Mouse (Mus musculus) lung, postnatal 0 days (tissue): ENCODE measurements around the gene Terf2ip. TPM values are rescaled to one million over a fixed set of nuclear protein-coding genes. Genes with fewer than 3 reads are reported as not detected.
A peak's percentile ranks its signal among the peaks of the same experiment; 100 is the strongest.

Experiments
- ATAC-seq: fragments of 200-750 bp; cut with Nextera tagmentation; 2 replicates; pipeline ENCODE4 v1.8.0; 2017; ENCODE audit warnings: moderate library complexity
- DNase-seq: peaks from one replicate; pipeline ENCODE4 v3.0.0-alpha.2; 2016; ENCODE audit warnings: low spot score
- H3K27ac ChIP-seq: fragments of 300-500 bp; sonication (generic); 2 replicates; pipeline ENCODE4 v1.5.1; 2014; ENCODE audit warnings: antibody characterized with exemption, mild to moderate bottlenecking, low read length, mixed read lengths
- H3K27me3 ChIP-seq: fragments of 300-500 bp; sonication (generic); replicated peaks from 2 replicates; pipeline ENCODE4 v1.6.1; 2014; ENCODE audit warnings: low read length, mixed read lengths; ENCODE audit not compliant: insufficient read depth
- H3K36me3 ChIP-seq: fragments of 300-500 bp; sonication (generic); 2 replicates; pipeline ENCODE4 v1.6.1; 2014; ENCODE audit warnings: low read length, mixed read lengths; ENCODE audit not compliant: insufficient read depth
- H3K4me1 ChIP-seq: fragments of 300-500 bp; sonication (generic); 2 replicates; pipeline ENCODE4 v1.6.1; 2014; ENCODE audit warnings: antibody characterized with exemption, low read depth, low read length, mixed read lengths; ENCODE audit not compliant: insufficient read depth
- H3K4me2 ChIP-seq: fragments of 300-500 bp; sonication (generic); replicated peaks from 2 replicates; pipeline ENCODE4 v1.6.1; 2014; ENCODE audit warnings: low read depth, mild to moderate bottlenecking, low read length, moderate library complexity, mixed read lengths
- H3K4me3 ChIP-seq: fragments of 300-500 bp; sonication (generic); 2 replicates; pipeline ENCODE4 v1.5.1; 2014; ENCODE audit warnings: low read depth, low read length
- H3K9ac ChIP-seq: fragments of 300-500 bp; sonication (generic); replicated peaks from 2 replicates; pipeline ENCODE4 v1.6.1; 2014; ENCODE audit warnings: low read depth, mild to moderate bottlenecking
- H3K9me3 ChIP-seq: fragments of 300-500 bp; sonication (generic); 2 replicates; pipeline ENCODE4 v1.6.1; 2016; ENCODE audit warnings: low read length, mixed read lengths
- CTCF ChIP-seq: IDR thresholded peaks from 2 replicates; pipeline ENCODE4 v1.5.1; 2016; ENCODE audit warnings: antibody characterized with exemption, mild to moderate bottlenecking
- EP300 ChIP-seq: IDR thresholded peaks from 2 replicates; pipeline ENCODE4 v1.6.1; 2016; ENCODE audit warnings: antibody characterized with exemption, mild to moderate bottlenecking, control low read depth
- WGBS: fragments of 180-500 bp; shearing (Covaris S2); extraction: QIAGEN DNeasy Blood & Tissue Kit; methylation state at CpG from one replicate; pipeline ENCODE4 v1.1.7; 2014; 5-methylcytosine and 5-hydroxymethylcytosine counted together
- polyA plus RNA-seq: library from polyadenylated mRNA; unstranded; fragments of >200 nt; fragmentation: Nextera tagmentation; extraction: Ambion mirVana; gene quantifications from 2 replicates; pipeline ENCODE4 v1.2.1, GENCODE M21; 2015

Gene Terf2ip
- polyA plus RNA-seq = 13.3 and 17.5 TPM in 2 replicates

GRCm38 (mm10) chr8:112010997-112011815 is at the start of gene Terf2ip, which contains the start of gene Kars:
TSS of gene Terf2ip (plus strand) at chr8:112011398.
TSS of gene Kars (minus strand) at chr8:112011323.
- H3K27ac ChIP-seq = peak within 1 kb of the TSS; percentile 81
- under 1% methylated on average over 60 of the region's 61 CpGs for WGBS
- H3K4me2 ChIP-seq = peak within 1 kb of the TSS; percentile 98
- peak; percentile 95 for ATAC-seq
- H3K4me3 ChIP-seq = peak within 1 kb of the TSS; percentile 68
- H3K36me3 ChIP-seq = no peaks in the 10 kb centered on the region
- H3K27me3 ChIP-seq = no peaks in the 10 kb centered on the region
- peaks cover 6% of the 10 kb centered on the region; the same call in 1 of the 2 replicates for H3K4me1 ChIP-seq
- TF ChIP-seq CTCF (peak; percentile 8), EP300 (no peak; the same call in 1 of the 2 replicates)
- peak within 1 kb of the TSS; percentile 73 for H3K9ac ChIP-seq
- no peaks in the 10 kb centered on the region for H3K9me3 ChIP-seq
- DNase-seq = peak; percentile 98

GRCm38 (mm10) chr8:111962589-111962988 is 48.6 kb upstream of the Terf2ip start:
- no peaks in the 10 kb centered on the region for H3K9me3 ChIP-seq
- no peak for ATAC-seq
- no peak overlapping the region for H3K9ac ChIP-seq
- no peak overlapping the region for H3K27ac ChIP-seq
- 76% methylated on average over 1 of the region's 1 CpGs for WGBS
- no peaks in the 10 kb centered on the region for H3K36me3 ChIP-seq
- no peak overlapping the region for H3K4me3 ChIP-seq
- no peaks in the 10 kb centered on the region for H3K27me3 ChIP-seq
- H3K4me2 ChIP-seq = no peak overlapping the region
- no peak for DNase-seq
- H3K4me1 ChIP-seq = no peaks in the 10 kb centered on the region
- no peak for TF ChIP-seq EP300
- no peak for TF ChIP-seq CTCF

GRCm38 (mm10) chr8:111963091-111963490 is 48.1 kb upstream of the Terf2ip start:
- TF ChIP-seq CTCF = no peak
- TF ChIP-seq EP300 = no peak
- 60% methylated on average over 10 of the region's 10 CpGs for WGBS
- H3K36me3 ChIP-seq = no peaks in the 10 kb centered on the region
- no peak overlapping the region for H3K27ac ChIP-seq
- DNase-seq (no peak), ATAC-seq (no peak)
- no peak overlapping the region for H3K9ac ChIP-seq
- H3K4me2 ChIP-seq = no peak overlapping the region
- H3K27me3 ChIP-seq = no peaks in the 10 kb centered on the region
- H3K9me3 ChIP-seq = no peaks in the 10 kb centered on the region
- no peaks in the 10 kb centered on the region for H3K4me1 ChIP-seq
- no peak overlapping the region for H3K4me3 ChIP-seq

- ATAC-seq (no peak), DNase-seq (no peak)
- H3K27me3 ChIP-seq = no peaks in the 10 kb centered on the region
- H3K9me3 ChIP-seq = no peaks in the 10 kb centered on the region
- H3K36me3 ChIP-seq = no peaks in the 10 kb centered on the region
- no peaks in the 10 kb centered on the region for H3K4me1 ChIP-seq
- H3K4me3 ChIP-seq = no peak overlapping the region
- no peak overlapping the region for H3K27ac ChIP-seq
- no peak for TF ChIP-seq EP300
- TF ChIP-seq CTCF = no peak
- no peak overlapping the region for H3K4me2 ChIP-seq
- 91% methylated on average over 4 of the region's 4 CpGs for WGBS
- no peak overlapping the region for H3K9ac ChIP-seq
Observed at GRCm38 (mm10) chr8:111963546-111963945, 47.7 kb upstream of the Terf2ip start.

- no peak for TF ChIP-seq CTCF
- no peak for TF ChIP-seq EP300
- DNase-seq = no peak
- no peaks in the 10 kb centered on the region for H3K27me3 ChIP-seq
- WGBS = 53% methylated on average over 5 of the region's 5 CpGs
- H3K27ac ChIP-seq = no peak overlapping the region
- no peaks in the 10 kb centered on the region for H3K4me1 ChIP-seq
- no peaks in the 10 kb centered on the region for H3K9me3 ChIP-seq
- no peak overlapping the region for H3K4me2 ChIP-seq
- no peak for ATAC-seq
- no peaks in the 10 kb centered on the region for H3K36me3 ChIP-seq
- H3K9ac ChIP-seq = no peak overlapping the region
- no peak overlapping the region for H3K4me3 ChIP-seq
Observed at GRCm38 (mm10) chr8:111964351-111964750, 46.8 kb upstream of the Terf2ip start.

DNA sequence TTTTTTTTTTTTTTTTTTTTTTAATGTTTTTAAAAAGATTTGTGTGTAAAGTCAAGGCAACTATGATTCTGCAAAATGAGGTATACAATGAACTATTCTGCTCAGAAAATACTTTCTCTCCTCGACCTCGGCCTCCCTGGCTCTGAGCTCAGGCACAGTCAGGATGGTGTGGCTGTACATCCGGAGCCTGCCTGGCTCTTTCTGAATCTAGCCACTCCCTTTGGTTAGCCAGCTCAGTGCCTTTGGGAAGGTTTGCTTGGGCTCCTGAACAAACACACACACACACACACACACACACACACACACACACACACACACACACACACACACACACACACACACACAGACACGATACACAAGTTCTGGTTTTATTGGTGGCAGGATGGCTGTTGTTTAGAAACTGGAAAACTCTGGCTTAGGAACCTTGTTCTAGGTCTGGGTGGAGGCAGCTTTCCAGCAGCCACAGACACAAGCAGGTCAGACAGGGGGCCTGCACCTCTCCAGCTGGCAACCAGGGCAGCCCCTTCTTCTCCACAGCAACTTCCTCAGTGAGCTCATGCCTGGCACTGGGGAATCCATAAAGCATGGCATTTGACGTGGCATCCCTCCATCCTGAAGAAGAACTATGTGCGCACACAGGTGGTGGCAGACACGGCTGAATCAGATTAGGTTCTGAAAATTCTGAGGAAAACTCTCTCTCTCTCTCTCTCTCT is 46.2 kb upstream of the Terf2ip start:
- Histone ChIP-seq H3K27me3 (no peaks in the 10 kb centered on the region), H3K36me3 (no peaks in the 10 kb centered on the region), H3K4me2 (no peak overlapping the region), H3K27ac (no peak overlapping the region), H3K9me3 (no peaks in the 10 kb centered on the region), H3K9ac (no peak overlapping the region), H3K4me1 (no peaks in the 10 kb centered on the region), H3K4me3 (no peak overlapping the region)
- DNase-seq (no peak), ATAC-seq (no peak)
- WGBS = 63% methylated on average over 7 of the region's 7 CpGs
- TF ChIP-seq EP300 (no peak), CTCF (no peak)
